ENCODE assay signal across 9 mouse cellular contexts in the genomic region with DNA sequence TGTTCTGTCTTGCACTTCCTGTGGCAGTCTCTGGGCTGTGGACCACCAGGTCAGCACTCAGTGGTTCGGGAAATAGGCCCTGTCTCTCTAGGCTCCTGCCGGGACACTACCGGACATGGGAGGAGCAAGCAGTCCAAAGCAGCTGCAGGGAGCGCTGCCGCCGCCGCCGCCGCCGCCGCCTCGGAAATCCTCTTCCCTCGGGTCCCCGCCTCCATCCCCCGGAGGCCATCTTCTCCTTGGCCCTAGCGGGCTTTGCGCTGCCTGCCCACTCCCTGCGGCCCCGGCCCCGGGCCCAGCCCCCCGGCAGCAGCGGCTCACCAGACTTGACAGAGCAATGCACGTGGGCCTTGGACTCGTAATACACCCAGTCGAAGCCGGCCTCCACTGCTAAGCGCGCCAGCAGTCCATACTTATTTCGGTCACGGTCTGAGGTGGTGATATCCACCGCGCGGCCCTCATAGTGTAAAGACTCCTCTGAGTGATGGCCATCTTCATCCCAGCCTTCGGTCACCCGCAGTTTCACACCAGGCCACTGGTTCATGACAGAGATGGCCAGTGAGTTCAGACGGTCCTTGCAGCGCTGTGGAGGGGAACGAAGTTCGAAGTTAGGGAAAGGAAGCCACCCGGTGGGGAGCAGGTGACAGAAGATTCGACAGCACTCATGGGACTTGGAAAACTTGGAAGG. TPM values are rescaled to one million over a fixed set of nuclear protein-coding genes. Genes with fewer than 3 reads are reported as not detected.
A peak's percentile ranks its signal among the peaks of the same experiment; 100 is the strongest.
DNase-seq lines count a peak whose midpoint lies in the region; ATAC-seq lines count a peak whose summit lies in the region.
"Had no signal": no experiment of that assay in that cellular context is flagged by ENCODE, and none has a peak within 500 bp of the region (broad histone marks: within the 10 kb centered on the region; RNA-seq: fewer than 3 reads in every experiment).

No protein-coding gene starts in this region.

- H3K9ac ChIP-seq in heart, embryonic 11.5 days (ENCODE audit: low read depth, low read length), result no peak overlapping the region
- H3K9ac ChIP-seq in kidney, embryonic 15.5 days, result no peak overlapping the region
- H3K9ac ChIP-seq in midbrain, embryonic 16.5 days (ENCODE audit: low read depth, low read length), result peak overlapping the region; percentile 54; the same call in 1 of the 2 replicates

- DNase-seq in MN1 (ENCODE audit: low spot score), result peak; percentile 75
- DNase-seq in adrenal gland, postnatal 14 days, result peak; percentile 61
- DNase-seq in urinary bladder, adult 2 months (ENCODE audit: low spot score), result no peak
- no peak for DNase-seq in T-cell, adult 2 months (ENCODE audit: low spot score)
- no peak for DNase-seq in gastrocnemius, postnatal 25 days

- WGBS in heart, embryonic 11.5 days (ENCODE audit: insufficient replicate concordance), result 3% methylated on average over 41 of the region's 41 CpGs
- WGBS in kidney, embryonic 15.5 days, result 1% methylated on average over 41 of the region's 41 CpGs
- under 1% methylated on average over 40 of the region's 41 CpGs for WGBS in midbrain, embryonic 16.5 days

- peaks cover 15% of the 10 kb centered on the region; the same call in 1 of the 2 replicates for H3K4me1 ChIP-seq in heart, embryonic 11.5 days (ENCODE audit: control insufficient read depth, insufficient read depth, low read length)
- peaks cover 45% of the 10 kb centered on the region for H3K4me1 ChIP-seq in kidney, embryonic 15.5 days
- H3K4me1 ChIP-seq in midbrain, embryonic 16.5 days (ENCODE audit: control insufficient read depth, insufficient read depth, low read length), result peaks cover 34% of the 10 kb centered on the region

- H3K27ac ChIP-seq in heart, embryonic 11.5 days (ENCODE audit: low read depth, low read length), result no peak overlapping the region
- no peak overlapping the region for H3K27ac ChIP-seq in kidney, embryonic 15.5 days
- H3K27ac ChIP-seq in midbrain, embryonic 16.5 days (ENCODE audit: low read length), result no peak overlapping the region

- H3K4me2 ChIP-seq in heart, embryonic 11.5 days, result peak overlapping the region; percentile 65
- H3K4me2 ChIP-seq in kidney, embryonic 15.5 days, result peak overlapping the region; percentile 72
- H3K4me2 ChIP-seq in midbrain, embryonic 16.5 days (ENCODE audit: low read length), result peak overlapping the region; percentile 59

- no peak for ATAC-seq in heart, embryonic 11.5 days (replicated peaks; ENCODE audit: insufficient number of reproducible peaks, low FRiP score, low TSS enrichment)
- ATAC-seq in kidney, embryonic 15.5 days (replicated peaks; ENCODE audit: low FRiP score), result no peak
- 0 out of 2 replicates have a peak, but pooled peaks have one; percentile 26 for ATAC-seq in midbrain, embryonic 16.5 days

- H3K4me3 ChIP-seq in heart, embryonic 11.5 days (ENCODE audit: low read depth, low read length), result peak overlapping the region; percentile 32
- peak overlapping the region; percentile 39 for H3K4me3 ChIP-seq in kidney, embryonic 15.5 days (replicated peaks)
- H3K4me3 ChIP-seq in midbrain, embryonic 16.5 days (ENCODE audit: low read depth, low read length), result peak overlapping the region; percentile 33

- H3K9me3 ChIP-seq in heart, embryonic 11.5 days (replicated peaks; ENCODE audit: control insufficient read depth, low read length), result no peaks in the 10 kb centered on the region
- no peaks in the 10 kb centered on the region for H3K9me3 ChIP-seq in kidney, embryonic 15.5 days (replicated peaks)
- no peaks in the 10 kb centered on the region for H3K9me3 ChIP-seq in midbrain, embryonic 16.5 days (replicated peaks; ENCODE audit: control insufficient read depth, low read length, poor library complexity, severe bottlenecking)

- H3K27me3 ChIP-seq in heart, embryonic 11.5 days (ENCODE audit: control insufficient read depth, insufficient read depth, low read length), result peaks cover 92% of the 10 kb centered on the region
- peaks cover 98% of the 10 kb centered on the region for H3K27me3 ChIP-seq in kidney, embryonic 15.5 days
- peaks cover 74% of the 10 kb centered on the region for H3K27me3 ChIP-seq in midbrain, embryonic 16.5 days (ENCODE audit: control insufficient read depth, insufficient read depth, low read depth, low read length)

- no peaks in the 10 kb centered on the region for H3K36me3 ChIP-seq in heart, embryonic 11.5 days (ENCODE audit: control insufficient read depth, insufficient read depth, low read length)
- H3K36me3 ChIP-seq in kidney, embryonic 15.5 days, result no peaks in the 10 kb centered on the region
- H3K36me3 ChIP-seq in midbrain, embryonic 16.5 days (ENCODE audit: control insufficient read depth, insufficient read depth, low read length), result no peaks in the 10 kb centered on the region

RNA-seq across cellular contexts. Expression of a gene that starts 3.3 kb away (rescaled TPM):
- 0.22 TPM in 1 of 2 replicates, not detected in the other for total RNA-seq in adrenal gland, postnatal 14 days (2021)
- polyA plus RNA-seq in heart, embryonic 11.5 days (2014; fragmentation: Nextera tagmentation; extraction: Ambion mirVana), result 0.16 and 0.17 TPM in 2 replicates
- polyA plus RNA-seq in kidney, embryonic 15.5 days (2015; fragmentation: Nextera tagmentation; extraction: Ambion mirVana), result 2.2 and 2.9 TPM in 2 replicates
- polyA plus RNA-seq in midbrain, embryonic 16.5 days (2015; fragmentation: Nextera tagmentation; extraction: Ambion mirVana), result 0.16 and 0.32 TPM in 2 replicates
- 0.16 and 0.21 TPM in 2 replicates for polyA plus RNA-seq in urinary bladder, adult 2 months (2012; rRNA removed)
- under 1 TPM in 1 of 2 experiments, not detected in 1; 0.15 TPM for total RNA-seq in gastrocnemius, postnatal 25 days (2021)
- total RNA-seq: neutrophil, adult 5-6 weeks had no signal

RNA-seq across cellular contexts. Expression of a gene that starts 12.7 kb away (rescaled TPM):
- total RNA-seq in adrenal gland, postnatal 14 days (2021), result not detected in 2 replicates
- polyA plus RNA-seq in heart, embryonic 11.5 days (2014; fragmentation: Nextera tagmentation; extraction: Ambion mirVana), result not detected in 2 replicates
- polyA plus RNA-seq in kidney, embryonic 15.5 days (2015; fragmentation: Nextera tagmentation; extraction: Ambion mirVana), result 0.03 TPM in 1 of 2 replicates, not detected in the other
- 1.3 and 1.4 TPM in 2 replicates for polyA plus RNA-seq in midbrain, embryonic 16.5 days (2015; fragmentation: Nextera tagmentation; extraction: Ambion mirVana)
- 0.01 TPM in 1 of 2 replicates, not detected in the other for polyA plus RNA-seq in urinary bladder, adult 2 months (2012; rRNA removed)
- not detected for total RNA-seq in gastrocnemius, postnatal 25 days (2021)
- total RNA-seq: neutrophil, adult 5-6 weeks had no signal

RNA-seq across cellular contexts. Expression of a gene that starts 55.2 kb away (rescaled TPM):
- total RNA-seq in adrenal gland, postnatal 14 days (2021), result 0.44 and 1.2 TPM in 2 replicates
- polyA plus RNA-seq in heart, embryonic 11.5 days (2014; fragmentation: Nextera tagmentation; extraction: Ambion mirVana), result not detected in 2 replicates
- not detected in 2 replicates for polyA plus RNA-seq in kidney, embryonic 15.5 days (2015; fragmentation: Nextera tagmentation; extraction: Ambion mirVana)
- polyA plus RNA-seq in midbrain, embryonic 16.5 days (2015; fragmentation: Nextera tagmentation; extraction: Ambion mirVana), result 0.45 and 0.51 TPM in 2 replicates
- polyA plus RNA-seq in urinary bladder, adult 2 months (2012; rRNA removed), result not detected in 2 replicates
- not detected for total RNA-seq in gastrocnemius, postnatal 25 days (2021)
- total RNA-seq: neutrophil, adult 5-6 weeks had no signal

Comparison
In these comparisons a context has a peak if more than half of its experiments do, and no peak if none do; other contexts are left out.
1. DNase-seq: peak in MN1 (single experiment) and adrenal gland, postnatal 14 days (single experiment); none in urinary bladder, adult 2 months (single experiment), T-cell, adult 2 months (single experiment) and gastrocnemius, postnatal 25 days (single experiment).
2. Peak in every context shown above with its lines, with median percentiles within 50 percentile points of each other: H3K4me2 ChIP-seq and H3K4me3 ChIP-seq.